Mouse (Mus musculus) lung, embryonic 15.5 days (tissue): ENCODE results near the gene Arhgap25. TPM values are rescaled to one million over a fixed set of nuclear protein-coding genes. Genes with fewer than 3 reads are reported as not detected.

ENCODE experiments used
- ATAC-seq: fragments of 200-750 bp; cut with Nextera tagmentation; 2 replicates; pipeline ENCODE4 v1.8.0; 2017; ENCODE audit warnings: moderate number of reproducible peaks, borderline replicate concordance; ENCODE audit not compliant: low FRiP score, low TSS enrichment; ENCODE audit errors: extremely low read depth
- H3K27ac ChIP-seq: fragments of 300-500 bp; sonication (generic); 2 replicates; pipeline ENCODE4 v1.5.1; 2015; ENCODE audit warnings: moderate library complexity, mild to moderate bottlenecking, inconsistent platforms
- H3K27me3 ChIP-seq: fragments of 300-500 bp; sonication (generic); 2 replicates; pipeline ENCODE4 v1.6.1; 2015; ENCODE audit warnings: inconsistent platforms
- H3K36me3 ChIP-seq: fragments of 300-500 bp; sonication (generic); 2 replicates; pipeline ENCODE4 v1.6.1; 2015; ENCODE audit warnings: inconsistent platforms
- H3K4me1 ChIP-seq: fragments of 300-500 bp; sonication (generic); 2 replicates; pipeline ENCODE4 v1.6.1; 2015; ENCODE audit warnings: inconsistent platforms
- H3K4me2 ChIP-seq: fragments of 300-500 bp; sonication (generic); 2 replicates; pipeline ENCODE4 v1.6.1; 2015; ENCODE audit warnings: inconsistent platforms, mild to moderate bottlenecking, moderate library complexity
- H3K4me3 ChIP-seq: fragments of 300-500 bp; sonication (generic); 2 replicates; pipeline ENCODE4 v1.5.1; 2015; ENCODE audit warnings: mild to moderate bottlenecking, inconsistent platforms
- H3K9ac ChIP-seq: fragments of 300-500 bp; sonication (generic); 2 replicates; pipeline ENCODE4 v1.6.1; 2015; ENCODE audit warnings: inconsistent platforms
- H3K9me3 ChIP-seq: fragments of 300-500 bp; sonication (generic); 2 replicates; pipeline ENCODE4 v1.6.1; 2016; ENCODE audit warnings: inconsistent platforms
- WGBS: fragments of 180-500 bp; shearing (Covaris S2); methylation state at CpG from one replicate; pipeline ENCODE4 v1.1.7; 2015; 5-methylcytosine and 5-hydroxymethylcytosine counted together
- polyA plus RNA-seq: library from polyadenylated mRNA; unstranded; fragments of >200 nt; fragmentation: Nextera tagmentation; extraction: Ambion mirVana; gene quantifications from 2 replicates; pipeline ENCODE4 v1.2.1, GENCODE M21; 2015

Arhgap25 gene
- polyA plus RNA-seq, 1 experiment from 2014 or later, result 8.7 TPM

DNA sequence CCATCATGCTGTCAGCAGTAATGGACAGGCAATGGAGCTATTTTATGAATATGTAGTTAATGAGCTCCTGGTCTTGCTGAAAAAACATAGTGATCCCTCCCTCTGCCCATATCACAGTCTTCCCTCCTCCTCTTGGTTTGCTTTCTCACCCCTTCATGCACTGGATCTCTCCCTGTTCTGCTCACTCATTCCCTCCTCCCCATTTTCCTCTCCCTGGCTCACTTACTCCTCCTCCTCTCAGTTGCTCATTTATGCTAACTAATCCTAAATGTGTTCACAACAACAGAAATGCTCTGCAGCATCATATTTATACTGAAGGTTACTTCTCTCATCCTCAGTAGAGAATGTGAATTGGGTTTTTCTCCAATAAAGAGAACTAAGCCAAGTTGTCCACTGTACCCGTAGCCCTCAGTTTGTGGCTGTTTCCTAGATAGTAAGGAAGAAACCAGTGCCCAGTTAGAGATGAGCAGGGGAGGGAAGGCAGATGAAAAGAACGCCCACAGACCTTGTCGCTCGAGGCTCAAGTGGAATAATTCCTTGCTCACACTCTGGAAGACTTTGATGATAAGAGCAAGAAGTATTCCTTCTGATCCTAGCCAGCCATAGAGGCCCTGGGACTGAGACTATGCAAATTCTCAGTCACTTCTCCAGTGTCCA is 15.2 kb downstream of the Arhgap25 start:
- no peak overlapping the region for H3K27ac ChIP-seq
- no peak overlapping the region for H3K4me3 ChIP-seq
- no peaks in the 10 kb centered on the region for H3K36me3 ChIP-seq
- ATAC-seq, result no peak
- 71% methylated on average over 4 of the region's 4 CpGs for WGBS
- no peak overlapping the region for H3K4me2 ChIP-seq
- H3K4me1 ChIP-seq, result no peaks in the 10 kb centered on the region
- no peaks in the 10 kb centered on the region for H3K9me3 ChIP-seq
- H3K9ac ChIP-seq, result no peak overlapping the region
- H3K27me3 ChIP-seq, result no peaks in the 10 kb centered on the region

DNA sequence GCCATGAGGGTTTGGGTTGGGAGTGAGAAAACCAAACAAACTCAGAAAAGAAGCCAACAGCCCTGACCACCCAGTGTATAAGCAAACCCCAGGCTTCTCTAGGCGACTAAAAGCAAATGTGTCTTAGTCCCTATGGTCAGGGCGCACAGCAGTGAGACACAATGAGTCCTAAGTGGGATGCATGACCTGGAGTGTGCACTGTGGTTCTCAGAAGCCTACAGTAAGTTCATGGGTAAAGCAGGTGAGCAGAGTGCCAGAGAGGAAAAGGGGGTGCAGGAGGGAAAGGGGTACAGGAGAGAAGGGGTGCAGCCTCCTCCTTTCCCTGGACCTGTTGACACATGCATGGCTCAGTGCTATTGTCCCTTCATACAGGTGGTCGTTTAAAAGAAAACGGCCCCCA is 18.7 kb downstream of the Arhgap25 start:
- no peaks in the 10 kb centered on the region for H3K4me1 ChIP-seq
- no peaks in the 10 kb centered on the region for H3K36me3 ChIP-seq
- no peaks in the 10 kb centered on the region for H3K27me3 ChIP-seq
- no peak overlapping the region for H3K4me3 ChIP-seq
- WGBS, result 64% methylated on average over 4 of the region's 4 CpGs
- H3K4me2 ChIP-seq, result no peak overlapping the region
- no peak overlapping the region for H3K27ac ChIP-seq
- H3K9me3 ChIP-seq, result no peaks in the 10 kb centered on the region
- no peak for ATAC-seq
- H3K9ac ChIP-seq, result no peak overlapping the region

DNA sequence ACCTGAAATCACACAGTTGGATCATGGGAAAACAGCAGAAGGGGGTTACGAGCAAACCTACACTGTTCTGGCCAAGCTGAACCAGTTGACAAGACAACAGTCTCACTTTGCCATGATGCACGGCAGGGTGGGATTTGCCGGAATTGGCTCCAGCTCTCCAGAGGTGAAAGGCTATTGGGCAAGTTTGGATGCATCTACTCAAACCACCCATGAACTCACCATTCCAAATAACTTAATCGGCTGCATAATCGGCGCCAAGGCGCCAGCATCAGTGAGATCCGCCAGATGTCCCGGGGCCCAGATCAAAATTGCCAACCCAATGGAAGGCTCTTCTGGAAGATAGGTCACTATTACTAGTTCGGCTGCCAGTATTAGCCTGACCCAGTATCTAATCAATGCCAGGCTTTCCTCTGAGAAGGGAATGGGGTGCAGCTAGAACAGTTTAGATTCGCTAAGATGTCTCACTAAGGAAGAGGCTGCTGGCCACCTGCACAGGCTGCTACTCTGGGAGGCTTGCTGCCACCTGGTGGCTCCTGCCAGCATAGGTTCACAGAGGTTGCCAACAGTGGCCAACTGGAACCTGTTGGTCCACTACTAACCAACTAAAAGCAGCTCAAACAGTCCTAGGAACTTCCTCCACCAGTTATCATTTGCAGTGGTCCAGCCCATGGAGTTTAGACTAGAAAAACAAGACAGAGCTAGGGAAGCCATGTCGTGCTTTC is 19.9 kb downstream of the Arhgap25 start:
- Histone ChIP-seq H3K27me3 (no peaks in the 10 kb centered on the region), H3K9ac (no peak overlapping the region), H3K4me2 (no peak overlapping the region), H3K4me3 (no peak overlapping the region), H3K4me1 (no peaks in the 10 kb centered on the region), H3K27ac (no peak overlapping the region), H3K9me3 (no peaks in the 10 kb centered on the region), H3K36me3 (no peaks in the 10 kb centered on the region)
- no peak for ATAC-seq
- 70% methylated on average over 12 of the region's 12 CpGs for WGBS

DNA sequence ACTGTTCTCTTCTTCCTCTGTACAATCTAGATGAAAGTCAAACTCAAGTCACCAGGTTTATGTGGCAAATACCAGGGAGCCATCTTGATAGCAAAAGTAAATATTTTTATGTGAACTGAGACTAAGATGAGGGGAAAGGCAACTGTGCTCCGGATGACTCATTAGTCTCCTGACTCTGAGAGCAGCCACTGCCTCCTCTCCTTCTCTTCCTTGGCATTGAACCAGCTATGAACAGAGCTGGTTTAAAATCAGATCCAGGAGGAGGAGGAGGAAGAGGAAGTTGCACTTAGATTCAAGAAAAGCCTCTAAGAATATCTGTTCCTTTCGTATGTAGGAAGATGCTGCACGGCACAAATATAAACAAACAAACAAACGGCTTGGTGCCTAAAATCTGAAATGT is 22.1 kb downstream of the Arhgap25 start:
- no peaks in the 10 kb centered on the region for H3K4me1 ChIP-seq
- no peaks in the 10 kb centered on the region for H3K36me3 ChIP-seq
- no peaks in the 10 kb centered on the region for H3K9me3 ChIP-seq
- no peak overlapping the region for H3K4me3 ChIP-seq
- H3K27ac ChIP-seq, result no peak overlapping the region
- no peak overlapping the region for H3K4me2 ChIP-seq
- WGBS, result 38% methylated on average over 4 of the region's 4 CpGs
- no peak for ATAC-seq
- no peaks in the 10 kb centered on the region for H3K27me3 ChIP-seq
- no peak overlapping the region for H3K9ac ChIP-seq

DNA sequence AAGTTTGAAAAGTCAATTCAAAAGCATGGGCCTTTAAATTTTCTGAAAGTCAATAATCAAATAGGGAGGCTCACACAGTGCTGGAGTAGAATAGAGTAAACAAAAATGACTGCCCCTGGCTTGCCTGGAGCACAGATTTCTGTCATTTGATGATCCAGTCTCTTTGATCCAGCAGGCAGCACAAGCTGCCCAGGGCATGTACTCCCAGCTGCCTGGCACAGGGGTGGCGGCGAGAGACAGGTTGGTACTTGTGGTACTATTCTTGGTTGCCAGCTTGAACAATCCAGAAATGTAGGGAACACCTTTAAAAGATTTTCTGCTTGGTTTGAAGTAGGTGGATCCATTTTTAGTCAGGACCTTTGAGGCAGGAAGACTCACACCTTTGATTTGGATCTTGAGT is 23.3 kb downstream of the Arhgap25 start:
- 89% methylated on average over 2 of the region's 2 CpGs for WGBS
- no peak overlapping the region for H3K4me3 ChIP-seq
- no peaks in the 10 kb centered on the region for H3K27me3 ChIP-seq
- H3K9me3 ChIP-seq, result no peaks in the 10 kb centered on the region
- no peak overlapping the region for H3K27ac ChIP-seq
- ATAC-seq, result no peak
- no peak overlapping the region for H3K4me2 ChIP-seq
- H3K4me1 ChIP-seq, result no peaks in the 10 kb centered on the region
- H3K9ac ChIP-seq, result no peak overlapping the region
- H3K36me3 ChIP-seq, result no peaks in the 10 kb centered on the region

DNA sequence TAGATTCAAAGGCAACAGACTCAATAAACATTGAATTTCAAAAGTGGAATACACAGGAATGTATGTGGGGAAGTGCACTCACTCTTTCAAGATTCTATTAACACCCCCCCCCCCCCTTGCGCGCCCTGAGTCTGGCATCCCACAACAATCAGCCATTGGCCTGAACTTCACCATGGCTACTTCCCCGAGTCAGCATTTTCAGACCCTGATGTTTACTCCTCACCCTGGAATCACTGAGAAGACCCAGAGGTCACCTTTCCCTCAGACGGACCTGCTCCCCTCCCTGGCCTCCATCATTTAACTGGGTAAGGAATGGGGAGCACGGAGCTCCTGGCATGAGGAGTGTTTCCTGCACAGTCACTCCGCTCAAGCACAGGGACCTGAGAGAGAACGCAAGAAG is 28.2 kb downstream of the Arhgap25 start:
- WGBS, result 71% methylated on average over 7 of the region's 7 CpGs
- Histone ChIP-seq H3K9me3 (no peaks in the 10 kb centered on the region), H3K4me2 (no peak overlapping the region), H3K36me3 (no peaks in the 10 kb centered on the region), H3K27ac (no peak overlapping the region), H3K4me3 (no peak overlapping the region), H3K9ac (no peak overlapping the region), H3K4me1 (no peaks in the 10 kb centered on the region), H3K27me3 (no peaks in the 10 kb centered on the region)
- no peak for ATAC-seq

DNA sequence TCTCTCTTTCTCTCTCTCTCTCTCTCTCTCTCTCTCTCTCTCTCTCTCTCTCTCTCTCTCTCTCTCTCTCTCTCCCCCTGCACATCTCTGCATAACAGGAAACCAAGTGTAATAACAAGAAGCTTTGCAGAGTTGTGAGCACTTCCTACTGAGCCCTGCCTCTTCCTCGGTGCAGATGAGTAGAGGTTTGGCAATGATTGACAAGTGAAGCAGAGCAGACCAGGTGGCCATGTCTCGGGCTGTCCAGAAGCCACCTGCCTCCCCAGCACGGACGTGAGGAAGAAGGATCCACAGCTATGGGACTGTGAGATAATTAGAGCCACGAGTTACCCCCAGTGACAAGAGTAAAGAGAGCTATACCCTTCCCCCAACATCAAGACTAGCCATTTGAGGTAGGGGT is 29.1 kb downstream of the Arhgap25 start:
- H3K4me2 ChIP-seq, result no peak overlapping the region
- 59% methylated on average over 5 of the region's 5 CpGs for WGBS
- H3K4me1 ChIP-seq, result no peaks in the 10 kb centered on the region
- H3K27me3 ChIP-seq, result no peaks in the 10 kb centered on the region
- ATAC-seq, result no peak
- H3K9ac ChIP-seq, result no peak overlapping the region
- no peak overlapping the region for H3K27ac ChIP-seq
- no peak overlapping the region for H3K4me3 ChIP-seq
- H3K9me3 ChIP-seq, result no peaks in the 10 kb centered on the region
- no peaks in the 10 kb centered on the region for H3K36me3 ChIP-seq

DNA sequence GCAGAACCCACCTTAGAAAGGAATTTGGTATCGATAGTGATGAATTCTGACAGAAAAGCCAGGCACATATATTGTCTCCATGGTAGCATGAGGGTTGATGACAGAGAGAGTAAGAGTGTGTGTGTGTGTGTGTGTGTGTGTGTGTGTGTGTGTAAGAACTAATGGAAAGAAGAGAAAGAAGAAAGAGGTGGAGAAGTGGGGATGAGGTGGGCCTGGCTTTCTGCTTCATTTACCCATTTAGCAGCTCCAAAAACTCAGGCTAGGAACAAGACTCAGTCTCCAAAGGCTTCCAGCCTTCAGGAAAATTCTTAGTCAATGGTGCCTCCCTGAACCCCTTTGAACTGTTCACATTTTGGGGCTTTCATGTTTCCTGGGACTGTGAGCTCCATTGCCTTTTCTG is 29.5 kb downstream of the Arhgap25 start:
- WGBS, result 86% methylated on average over 1 of the region's 1 CpGs

DNA sequence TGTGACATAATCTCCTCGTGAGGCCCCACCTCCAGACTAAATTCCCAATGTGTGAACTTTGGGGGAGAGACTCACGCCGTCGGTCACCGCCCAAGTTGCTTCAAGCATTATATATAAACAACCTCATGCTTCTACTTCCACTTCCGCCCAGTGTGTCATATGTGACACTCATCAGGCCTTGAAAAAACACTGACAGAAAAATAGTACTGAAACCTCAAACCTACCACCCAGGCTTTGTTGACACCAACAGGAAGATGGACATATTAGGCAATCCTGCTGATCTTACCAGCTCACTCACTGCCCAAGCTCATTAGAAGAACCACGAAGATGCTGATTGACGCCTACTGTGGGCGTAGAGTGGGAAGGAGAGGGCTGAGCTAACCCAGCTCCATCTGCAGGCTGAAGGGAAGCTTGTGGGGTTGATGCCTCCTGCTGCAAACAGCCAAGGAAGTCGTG is 30.2 kb downstream of the Arhgap25 start:
- no peaks in the 10 kb centered on the region for H3K36me3 ChIP-seq
- H3K27ac ChIP-seq, result peak overlapping the region; percentile 41; the same call in 1 of the 2 replicates
- ATAC-seq, result no peak
- H3K9ac ChIP-seq, result no peak overlapping the region
- H3K4me3 ChIP-seq, result no peak overlapping the region
- 49% methylated on average over 10 of the region's 10 CpGs for WGBS
- H3K4me1 ChIP-seq, result no peaks in the 10 kb centered on the region
- no peaks in the 10 kb centered on the region for H3K27me3 ChIP-seq
- H3K4me2 ChIP-seq, result no peak overlapping the region
- no peaks in the 10 kb centered on the region for H3K9me3 ChIP-seq

More for the DNA sequence above, 29.5 kb downstream of the Arhgap25 start:
- Histone ChIP-seq H3K4me2 (no peak overlapping the region), H3K4me1 (no peaks in the 10 kb centered on the region), H3K36me3 (no peaks in the 10 kb centered on the region), H3K4me3 (no peak overlapping the region), H3K27me3 (no peaks in the 10 kb centered on the region), H3K9ac (no peak overlapping the region), H3K27ac (no peak overlapping the region), H3K9me3 (no peaks in the 10 kb centered on the region)
- ATAC-seq, result no peak

DNA sequence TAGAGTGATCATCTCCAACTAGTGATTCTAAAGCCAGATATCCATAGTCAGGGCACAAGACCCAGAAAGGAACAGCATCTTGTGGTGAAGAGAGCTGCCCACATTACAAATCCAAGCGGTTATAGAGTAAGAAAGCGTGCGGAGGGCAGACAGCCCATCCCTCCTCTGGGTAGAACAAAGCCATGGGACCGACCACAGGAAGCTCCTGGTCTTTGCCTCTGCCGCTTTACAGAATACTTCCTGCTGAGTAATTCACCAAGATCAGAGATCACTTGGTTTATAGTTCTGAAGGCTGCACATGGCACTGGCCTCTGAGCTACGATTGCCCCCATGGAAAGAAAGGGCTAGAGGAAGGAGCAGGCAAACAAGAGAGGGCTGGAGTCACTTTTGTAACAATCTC is 30.6 kb downstream of the Arhgap25 start:
- Histone ChIP-seq H3K9me3 (no peaks in the 10 kb centered on the region), H3K27ac (peak overlapping the region; percentile 41; the same call in 1 of the 2 replicates), H3K36me3 (no peaks in the 10 kb centered on the region), H3K27me3 (no peaks in the 10 kb centered on the region), H3K4me3 (no peak overlapping the region), H3K4me1 (no peaks in the 10 kb centered on the region), H3K4me2 (no peak overlapping the region), H3K9ac (no peak overlapping the region)
- WGBS, result 66% methylated on average over 6 of the region's 6 CpGs
- no peak for ATAC-seq

DNA sequence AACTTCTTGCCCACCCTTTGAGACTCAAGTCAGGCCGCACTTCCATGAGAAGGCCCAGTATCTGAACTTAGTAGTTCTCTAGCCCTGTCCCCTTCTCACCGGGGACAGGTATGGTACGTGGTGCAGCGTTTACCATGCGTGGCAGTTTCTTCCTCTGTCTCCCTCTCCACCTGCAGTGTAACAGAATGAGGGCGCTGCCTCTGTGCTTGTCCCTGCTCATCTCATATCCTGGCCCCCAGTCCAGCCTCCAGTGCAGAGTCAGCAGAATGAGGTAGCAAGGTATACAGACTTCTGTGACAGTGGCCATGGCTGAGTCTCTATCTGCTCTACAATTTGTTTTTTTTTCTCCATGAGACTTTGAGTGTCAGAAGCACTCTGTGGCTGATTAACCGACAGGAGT is 32.4 kb downstream of the Arhgap25 start:
- no peak overlapping the region for H3K9ac ChIP-seq
- WGBS, result 80% methylated on average over 7 of the region's 7 CpGs
- H3K9me3 ChIP-seq, result no peaks in the 10 kb centered on the region
- ATAC-seq, result no peak
- no peak overlapping the region for H3K27ac ChIP-seq
- no peak overlapping the region for H3K4me3 ChIP-seq
- no peak overlapping the region for H3K4me2 ChIP-seq
- no peaks in the 10 kb centered on the region for H3K36me3 ChIP-seq
- no peaks in the 10 kb centered on the region for H3K27me3 ChIP-seq
- no peaks in the 10 kb centered on the region for H3K4me1 ChIP-seq

DNA sequence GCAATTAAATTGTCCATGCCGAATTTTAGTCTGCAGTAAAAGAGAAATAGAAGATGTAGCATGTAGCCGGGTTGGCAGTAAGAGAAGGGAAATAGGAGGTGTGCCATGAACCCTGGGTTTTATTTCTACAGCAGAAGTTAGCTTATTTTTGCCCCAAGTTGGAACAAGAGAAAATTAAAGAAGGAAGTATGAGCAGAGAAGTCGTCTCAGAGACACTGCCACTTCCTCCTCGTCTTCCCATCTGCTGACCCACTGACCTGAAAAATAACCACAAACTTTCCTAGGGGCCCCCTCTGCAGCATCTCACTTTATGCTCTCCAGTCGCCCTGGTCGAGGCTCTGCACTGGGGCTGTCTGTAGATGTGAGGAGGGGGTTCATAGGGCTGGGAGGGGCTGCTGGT is 33.3 kb downstream of the Arhgap25 start:
- H3K27me3 ChIP-seq, result no peaks in the 10 kb centered on the region
- H3K9me3 ChIP-seq, result no peaks in the 10 kb centered on the region
- H3K27ac ChIP-seq, result no peak overlapping the region
- H3K9ac ChIP-seq, result no peak overlapping the region
- no peaks in the 10 kb centered on the region for H3K36me3 ChIP-seq
- H3K4me3 ChIP-seq, result no peak overlapping the region
- no peak for ATAC-seq
- WGBS, result 43% methylated on average over 6 of the region's 6 CpGs
- no peaks in the 10 kb centered on the region for H3K4me1 ChIP-seq
- H3K4me2 ChIP-seq, result no peak overlapping the region
